Mouse (Mus musculus): ENCODE data around the gene Kprp. TPM values are rescaled to one million over a fixed set of nuclear protein-coding genes. Genes with fewer than 3 reads are reported as not detected.

Gene Kprp
- polyA plus RNA-seq (2012; rRNA removed), result not detected in 2 replicates

DNA sequence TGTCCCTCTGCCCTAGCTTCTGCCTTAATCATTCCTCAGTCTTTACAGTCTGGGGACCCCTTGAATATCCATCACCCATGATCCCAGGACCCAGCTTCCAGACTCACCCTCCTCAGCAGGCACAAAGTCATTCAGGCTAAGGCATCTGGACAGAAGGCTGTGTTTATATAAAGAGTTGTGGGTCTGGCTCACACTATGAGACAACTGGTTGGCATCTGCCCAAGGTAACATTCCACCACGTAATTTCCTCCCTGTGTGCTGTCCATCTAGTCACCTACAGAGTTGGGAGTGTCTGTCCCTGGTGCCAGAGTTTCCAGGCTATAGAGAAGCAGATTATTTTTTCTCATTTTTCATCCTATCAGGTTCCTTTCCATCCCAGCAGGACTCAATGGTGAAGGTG is at the start of gene Kprp:
Gene Kprp, minus strand, starts transcription at position 140 of the 400 bp plus-strand sequence.

GRCm38 (mm10) chr3:92870116-92870515 is 43.1 kb upstream of the Kprp start, which contains the start of gene 2310050C09Rik:
Gene 2310050C09Rik (minus strand): TSS chr3:92870216.

GRCm38 (mm10) chr3:92851186-92851585 is 24.1 kb upstream of the Kprp start, which contains the start of gene Lce1l:
Gene Lce1l (minus strand): TSS chr3:92851286.

GRCm38 (mm10) chr3:92807791-92808190 is 19.3 kb downstream of the Kprp start, which contains the start of gene Lce1k:
Gene Lce1k (minus strand): TSS chr3:92807891.

GRCm38 (mm10) chr3:92790414-92790813 is 36.6 kb downstream of the Kprp start, which contains the start of gene Lce1j:
Gene Lce1j (minus strand): TSS chr3:92790514.

DNA sequence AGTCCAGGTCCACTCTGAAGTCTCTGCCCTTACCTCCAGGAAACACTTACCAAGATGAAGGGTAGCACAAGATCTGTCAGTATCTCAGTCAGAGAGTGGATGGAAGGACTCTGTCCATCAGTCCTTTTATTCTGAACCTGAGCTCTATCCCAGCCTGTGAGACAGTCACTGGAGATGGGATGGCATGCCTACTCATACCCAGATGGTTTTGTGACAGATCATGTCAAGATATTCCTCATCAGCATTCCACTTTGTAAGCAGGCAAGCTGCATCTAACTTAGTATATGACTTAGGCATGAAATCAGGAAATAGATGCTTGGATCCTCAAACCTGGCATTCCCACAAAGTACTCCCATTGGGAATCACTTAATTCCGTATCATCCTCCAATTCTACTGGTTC is 48.2 kb downstream of the Kprp start, which contains the start of gene Lce1i:
Gene Lce1i, minus strand, starts transcription at position 101 of the 400 bp plus-strand sequence.

Other genes starting within 250 kb of the Kprp start
- 1.7 and 3.4 TPM in 2 replicates for gene Smcp, start 238.2 kb downstream of the Kprp start, polyA plus RNA-seq (2012; rRNA removed)
- gene 2210017I01Rik, start 219.8 kb downstream of the Kprp start, polyA plus RNA-seq (2012; rRNA removed), result not detected in 2 replicates
- 0.17 and 0.32 TPM in 2 replicates for gene Lce6a, start 205.6 kb downstream of the Kprp start, polyA plus RNA-seq (2012; rRNA removed)
- gene Lce1a1, start 178.9 kb downstream of the Kprp start, polyA plus RNA-seq (2012; rRNA removed), result not detected in 2 replicates
- not detected in 2 replicates for gene Lce1b, start 170.3 kb downstream of the Kprp start, polyA plus RNA-seq (2012; rRNA removed)
- gene Lce1a2, start 156.9 kb downstream of the Kprp start, polyA plus RNA-seq (2012; rRNA removed), result not detected in 2 replicates
- not detected in 2 replicates for gene Lce1c, start 148.0 kb downstream of the Kprp start, polyA plus RNA-seq (2012; rRNA removed)
- gene Lce1d, start 140.0 kb downstream of the Kprp start, polyA plus RNA-seq (2012; rRNA removed), result not detected in 2 replicates
- not detected in 2 replicates for gene Lce1e, start 118.2 kb downstream of the Kprp start, polyA plus RNA-seq (2012; rRNA removed)
- gene Lce1f, start 106.9 kb downstream of the Kprp start, polyA plus RNA-seq (2012; rRNA removed), result not detected in 2 replicates
- gene Gm38119, start 88.2 kb downstream of the Kprp start, polyA plus RNA-seq (2012; rRNA removed), result not detected in 2 replicates
- gene Lce1g, start 74.9 kb downstream of the Kprp start, polyA plus RNA-seq (2012; rRNA removed), result not detected in 2 replicates
- not detected in 2 replicates for gene Lce1h, start 62.2 kb downstream of the Kprp start, polyA plus RNA-seq (2012; rRNA removed)
- not detected in 2 replicates for gene Lce1i, start 48.3 kb downstream of the Kprp start, polyA plus RNA-seq (2012; rRNA removed)
- not detected in 2 replicates for gene Lce1j, start 36.7 kb downstream of the Kprp start, polyA plus RNA-seq (2012; rRNA removed)
- not detected in 2 replicates for gene Lce1k, start 19.4 kb downstream of the Kprp start, polyA plus RNA-seq (2012; rRNA removed)
- gene Lce1l, start 24.0 kb upstream of the Kprp start, polyA plus RNA-seq (2012; rRNA removed), result not detected in 2 replicates
- gene 2310050C09Rik, start 43.0 kb upstream of the Kprp start, polyA plus RNA-seq (2012; rRNA removed), result not detected in 2 replicates
- gene Lce3a, start 99.0 kb upstream of the Kprp start, polyA plus RNA-seq (2012; rRNA removed), result not detected in 2 replicates
- gene Lce3b, start 105.7 kb upstream of the Kprp start, polyA plus RNA-seq (2012; rRNA removed), result not detected in 2 replicates
- not detected in 2 replicates for gene Lce3c, start 117.2 kb upstream of the Kprp start, polyA plus RNA-seq (2012; rRNA removed)
- not detected in 2 replicates for gene Lce3d, start 130.1 kb upstream of the Kprp start, polyA plus RNA-seq (2012; rRNA removed)
- gene Lce3e, start 139.8 kb upstream of the Kprp start, polyA plus RNA-seq (2012; rRNA removed), result not detected in 2 replicates
- gene Lce3f, start 165.0 kb upstream of the Kprp start, polyA plus RNA-seq (2012; rRNA removed), result not detected in 2 replicates
- gene Crct1, start 188.4 kb upstream of the Kprp start, polyA plus RNA-seq (2012; rRNA removed), result not detected in 2 replicates
- gene Lce1m, start 191.8 kb upstream of the Kprp start, polyA plus RNA-seq (2012; rRNA removed), result not detected in 2 replicates
- gene Gm4858, start 241.6 kb upstream of the Kprp start, polyA plus RNA-seq (2012; rRNA removed), result not detected in 2 replicates

Measured in liver, embryonic 18 days (tissue).